Mouse (Mus musculus): ENCODE measurements around the gene Gm3435. TPM values are rescaled to one million over a fixed set of nuclear protein-coding genes. Genes with fewer than 3 reads are reported as not detected.
"Not testable (repeated sequence)": the region's sequence is repeated elsewhere in the genome, so short reads cannot be mapped to it uniquely, and the experiment has no call there.

Gene Gm3435
- polyA plus RNA-seq (2016; fragmentation: Nextera tagmentation; extraction: Ambion mirVana), result 9.2 and 11.8 TPM in 2 replicates

- H3K9me3 ChIP-seq; H3K4me1 ChIP-seq; H3K4me2 ChIP-seq (replicated peaks); H3K9ac ChIP-seq; H3K4me3 ChIP-seq; H3K36me3 ChIP-seq; H3K27me3 ChIP-seq (replicated peaks); H3K27ac ChIP-seq: not testable (repeated sequence)
- peak; percentile 96 for ATAC-seq (ENCODE audit: low FRiP score, low read depth)
- WGBS, result no CpG with 5 or more reads among the region's 60 CpGs
Observed at GRCm38 (mm10) chr17:15009706-15010413, at the start of gene Gm3435. Gene Gm3435 (plus strand): TSS chr17:15010176.

GRCm38 (mm10) chr17:14960520-14960919, 49.5 kb upstream of the Gm3435 start:
- H3K4me1 ChIP-seq, result peaks cover 6% of the 10 kb centered on the region
- peak; percentile 26; the same call in 1 of the 2 replicates for ATAC-seq (ENCODE audit: low FRiP score, low read depth)
- H3K9ac ChIP-seq, result peak overlapping the region; percentile 74
- H3K9me3 ChIP-seq, result no peaks in the 10 kb centered on the region
- under 1% methylated on average over 20 of the region's 23 CpGs for WGBS
- peak overlapping the region; percentile 84 for H3K4me3 ChIP-seq
- H3K27ac ChIP-seq, result no peak overlapping the region
- H3K4me2 ChIP-seq (replicated peaks), result peak overlapping the region; percentile 94
- no peaks in the 10 kb centered on the region for H3K27me3 ChIP-seq (replicated peaks)
- H3K36me3 ChIP-seq, result no peaks in the 10 kb centered on the region

GRCm38 (mm10) chr17:14960951-14961556, 48.9 kb upstream of the Gm3435 start, which contains the start of gene Phf10:
Gene Phf10 (minus strand): TSS chr17:14961273.
- H3K27ac ChIP-seq, result not testable (repeated sequence)
- under 1% methylated on average over 59 of the region's 100 CpGs for WGBS
- peak; percentile 81 for ATAC-seq (ENCODE audit: low FRiP score, low read depth)

GRCm38 (mm10) chr17:14961557-14962154, 48.3 kb upstream of the Gm3435 start:
- H3K9me3 ChIP-seq; H3K4me2 ChIP-seq (replicated peaks); H3K4me3 ChIP-seq; H3K9ac ChIP-seq; H3K27ac ChIP-seq; H3K4me1 ChIP-seq; H3K27me3 ChIP-seq (replicated peaks); H3K36me3 ChIP-seq: not testable (repeated sequence)
- WGBS, result no CpG with 5 or more reads among the region's 44 CpGs
- peak; percentile 91 for ATAC-seq (ENCODE audit: low FRiP score, low read depth)

More at GRCm38 (mm10) chr17:14960951-14961556, 48.9 kb upstream of the Gm3435 start, which contains the start of gene Phf10:
- H3K9me3 ChIP-seq; H3K36me3 ChIP-seq; H3K4me1 ChIP-seq; H3K27me3 ChIP-seq (replicated peaks): not testable (repeated sequence)
- Histone ChIP-seq H3K4me3 (peak within 1 kb of the TSS; percentile 84), H3K9ac (peak within 1 kb of the TSS; percentile 74), H3K4me2 (replicated peaks) (peak within 1 kb of the TSS; percentile 94)

- H3K27me3 ChIP-seq (replicated peaks); H3K9me3 ChIP-seq; H3K4me1 ChIP-seq; H3K4me3 ChIP-seq; H3K36me3 ChIP-seq; ATAC-seq (ENCODE audit: low FRiP score, low read depth); H3K9ac ChIP-seq; H3K4me2 ChIP-seq (replicated peaks); H3K27ac ChIP-seq: not testable (repeated sequence)
- no CpG with 5 or more reads among the region's 6 CpGs for WGBS
Observed at GRCm38 (mm10) chr17:14968373-14968913, 41.5 kb upstream of the Gm3435 start.

GRCm38 (mm10) chr17:14977718-14978361, 32.1 kb upstream of the Gm3435 start:
- not testable (repeated sequence) for H3K9me3 ChIP-seq; H3K27me3 ChIP-seq (replicated peaks); H3K36me3 ChIP-seq; H3K9ac ChIP-seq; H3K4me1 ChIP-seq; H3K4me3 ChIP-seq; H3K27ac ChIP-seq
- 5% methylated on average over 4 of the region's 7 CpGs for WGBS
- H3K4me2 ChIP-seq (replicated peaks), result 0 out of 2 replicates have a peak overlapping the region, but pooled peaks have one; percentile 38
- 0 out of 2 replicates have a peak, but pooled peaks have one; percentile 5 for ATAC-seq (ENCODE audit: low FRiP score, low read depth)

GRCm38 (mm10) chr17:14978362-14979038, 31.5 kb upstream of the Gm3435 start, which contains the start of the genes 9030025P20Rik and Gm3417:
Gene 9030025P20Rik (plus strand): TSS chr17:14978468.
Gene Gm3417 (minus strand): TSS chr17:14978790.
- not testable (repeated sequence) for H3K4me1 ChIP-seq; H3K36me3 ChIP-seq; H3K27ac ChIP-seq; H3K27me3 ChIP-seq (replicated peaks); H3K9me3 ChIP-seq; H3K9ac ChIP-seq; H3K4me3 ChIP-seq
- ATAC-seq (ENCODE audit: low FRiP score, low read depth), result peak; percentile 97
- WGBS, result no CpG with 5 or more reads among the region's 60 CpGs
- H3K4me2 ChIP-seq (replicated peaks), result 0 out of 2 replicates have a peak within 1 kb of the TSS, but pooled peaks have one; percentile 38

- H3K4me2 ChIP-seq (replicated peaks); ATAC-seq (ENCODE audit: low FRiP score, low read depth); H3K9me3 ChIP-seq; H3K4me3 ChIP-seq; H3K36me3 ChIP-seq; H3K9ac ChIP-seq; H3K27me3 ChIP-seq (replicated peaks); H3K4me1 ChIP-seq; H3K27ac ChIP-seq: not testable (repeated sequence)
- 78% methylated on average over 5 of the region's 5 CpGs for WGBS
Observed at GRCm38 (mm10) chr17:14990116-14990702, 19.8 kb upstream of the Gm3435 start.

- not testable (repeated sequence) for H3K4me3 ChIP-seq; H3K4me1 ChIP-seq; H3K9me3 ChIP-seq; H3K36me3 ChIP-seq; H3K4me2 ChIP-seq (replicated peaks); H3K27me3 ChIP-seq (replicated peaks); H3K9ac ChIP-seq; H3K27ac ChIP-seq
- peak; percentile 80 for ATAC-seq (ENCODE audit: low FRiP score, low read depth)
- no CpG with 5 or more reads among the region's 98 CpGs for WGBS
Observed at GRCm38 (mm10) chr17:14992522-14993138, 17.3 kb upstream of the Gm3435 start.

- H3K4me2 ChIP-seq (replicated peaks); H3K9ac ChIP-seq; H3K9me3 ChIP-seq; H3K27ac ChIP-seq; H3K4me1 ChIP-seq; H3K27me3 ChIP-seq (replicated peaks); H3K4me3 ChIP-seq; H3K36me3 ChIP-seq: not testable (repeated sequence)
- peak; percentile 88 for ATAC-seq (ENCODE audit: low FRiP score, low read depth)
- WGBS, result no CpG with 5 or more reads among the region's 47 CpGs
Observed at GRCm38 (mm10) chr17:14993139-14993832, 16.7 kb upstream of the Gm3435 start.

Measured in neural tube, embryonic 12.5 days (tissue).